Mouse (Mus musculus): ENCODE measurements around the gene Fbxo40. TPM values are rescaled to one million over a fixed set of nuclear protein-coding genes. Genes with fewer than 3 reads are reported as not detected.

The Fbxo40 gene
- total and polyA plus RNA-seq, 3 experiments, result 0.08 to 0.15 TPM; not detected in 1

DNA sequence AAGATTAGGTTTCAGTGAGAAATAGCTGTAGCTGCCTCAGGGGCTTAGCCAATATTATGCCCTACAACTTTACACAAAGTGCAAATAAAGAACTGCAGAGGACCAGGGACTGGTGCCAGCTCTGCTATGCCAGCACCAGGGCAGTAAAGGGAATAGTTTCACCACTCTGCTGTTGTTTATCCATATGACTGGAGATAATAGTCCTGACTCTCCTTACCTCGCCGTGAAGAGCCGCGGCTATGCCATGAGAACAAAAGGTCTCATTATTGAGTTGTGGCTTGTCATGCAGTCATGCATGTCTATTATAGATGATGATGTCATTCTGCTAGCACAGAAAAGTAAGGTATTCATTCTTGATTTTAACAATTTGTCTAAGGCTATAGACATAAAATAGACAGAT lies 48.4 kb downstream of the Fbxo40 start:
- no peak for DNase-seq (ENCODE audit: low read depth, low spot score)
- Histone ChIP-seq H3K79me2 (ENCODE audit: control insufficient read depth, insufficient read depth, low read length, poor library complexity) (no peaks in the 10 kb centered on the region), H3K27me3 (ENCODE audit: control insufficient read depth in 1 of 2, insufficient read depth in 2 of 2, low read length in 2 of 2) (no peaks in the 10 kb centered on the region), H3K27ac (ENCODE audit: control insufficient read depth, low read depth, low read length) (no peak overlapping the region), H3K9ac (ENCODE audit: control insufficient read depth, low read depth, low read length, poor library complexity, severe bottlenecking) (no peak overlapping the region), H3K4me1 (ENCODE audit: control insufficient read depth in 1 of 2, insufficient read depth in 2 of 2, low read length in 2 of 2) (no peaks in the 10 kb centered on the region), H3K9me3 (replicated peaks; ENCODE audit: insufficient read depth, low read length) (no peaks in the 10 kb centered on the region), H3K36me3 (ENCODE audit: control insufficient read depth in 1 of 2, insufficient read depth in 2 of 2, low read length in 2 of 2) (peaks cover 0 to 6% of the 10 kb centered on the region in 2 experiments; a peak in 2 of 4 replicates), H3K4me3 (ENCODE audit: control insufficient read depth in 1 of 2, insufficient read depth in 1 of 2, low read depth in 2 of 2, low read length in 2 of 2) (no peak overlapping the region)
- TF ChIP-seq MYC (IDR thresholded peaks at IDR 0.05; ENCODE audit: low read depth, low read length), result no peak

- Histone ChIP-seq H3K27ac (ENCODE audit: control insufficient read depth, low read depth, low read length) (no peak overlapping the region), H3K4me3 (ENCODE audit: control insufficient read depth in 1 of 2, insufficient read depth in 1 of 2, low read depth in 2 of 2, low read length in 2 of 2) (no peak overlapping the region)
These were observed 49.0 kb downstream of the Fbxo40 start for GRCm38 (mm10) chr16:36941137-36941727.

GRCm38 (mm10) chr16:36935814-36936213 lies 54.5 kb downstream of the Fbxo40 start:
- TF ChIP-seq POLR2AphosphoS5 (IDR thresholded peaks at IDR 0.05; ENCODE audit: borderline replicate concordance, low read depth, low read length), result no peak
- TF ChIP-seq RAD21 (IDR thresholded peaks at IDR 0.05; ENCODE audit: low read depth, low read length), result no peak
- TF ChIP-seq USF1 (IDR thresholded peaks at IDR 0.05; ENCODE audit: low read depth, low read length), result no peak
- TF ChIP-seq MYB (IDR thresholded peaks at IDR 0.05; ENCODE audit: low read depth, low read length), result no peak
- TF ChIP-seq TCF12 (IDR thresholded peaks at IDR 0.05; ENCODE audit: low read depth, low read length), result no peak
- no peak for TF ChIP-seq MAFK (IDR thresholded peaks at IDR 0.05; ENCODE audit: borderline replicate concordance, low read depth, low read length)
- TF ChIP-seq MAZ (IDR thresholded peaks at IDR 0.05; ENCODE audit: low read depth, low read length), result no peak
- no peak for TF ChIP-seq ETS1 (IDR thresholded peaks at IDR 0.05; ENCODE audit: low read depth, low read length)
- no peak for TF ChIP-seq ZMIZ1 (IDR thresholded peaks at IDR 0.05; ENCODE audit: low read depth, low read length)
- TF ChIP-seq USF2 (IDR thresholded peaks at IDR 0.05; ENCODE audit: borderline replicate concordance in 1 of 2, insufficient read depth in 1 of 2, low read depth in 1 of 2, low read length in 2 of 2), result no peak
- no peak for TF ChIP-seq TAL1 (IDR thresholded peaks at IDR 0.05; ENCODE audit: low read length)
- TF ChIP-seq SIN3A (IDR thresholded peaks at IDR 0.05; ENCODE audit: low read length), result no peak
- no peak for TF ChIP-seq CHD1 (IDR thresholded peaks at IDR 0.05; ENCODE audit: low read depth, low read length)
- no peak for TF ChIP-seq E2F4 (IDR thresholded peaks at IDR 0.05; ENCODE audit: borderline replicate concordance, low read depth, low read length)
- peak overlapping the region in 1 of 2 experiments; percentile 88; a peak in 3 of 4 replicates for H3K4me3 ChIP-seq (ENCODE audit: control insufficient read depth in 1 of 2, insufficient read depth in 1 of 2, low read depth in 2 of 2, low read length in 2 of 2)
- no peaks in the 10 kb centered on the region for H3K27me3 ChIP-seq (ENCODE audit: control insufficient read depth in 1 of 2, insufficient read depth in 2 of 2, low read length in 2 of 2)
- H3K36me3 ChIP-seq (ENCODE audit: control insufficient read depth in 1 of 2, insufficient read depth in 2 of 2, low read length in 2 of 2), result peaks cover 0 to 7% of the 10 kb centered on the region in 2 experiments; a peak in 2 of 4 replicates
- H3K9me3 ChIP-seq (replicated peaks; ENCODE audit: insufficient read depth, low read length), result no peaks in the 10 kb centered on the region
- DNase-seq (ENCODE audit: low read depth, low spot score), result peak; percentile 62
- peaks cover 0 to 11% of the 10 kb centered on the region in 2 experiments; a peak in 2 of 4 replicates for H3K4me1 ChIP-seq (ENCODE audit: control insufficient read depth in 1 of 2, insufficient read depth in 2 of 2, low read length in 2 of 2)
- no peaks in the 10 kb centered on the region; the same call in 1 of the 2 replicates for H3K79me2 ChIP-seq (ENCODE audit: control insufficient read depth, insufficient read depth, low read length, poor library complexity)
- peak overlapping the region; percentile 68 for H3K9ac ChIP-seq (ENCODE audit: control insufficient read depth, low read depth, low read length, poor library complexity, severe bottlenecking)
- no peak overlapping the region for H3K27ac ChIP-seq (ENCODE audit: control insufficient read depth, low read depth, low read length)

More at GRCm38 (mm10) chr16:36941137-36941727, 49.0 kb downstream of the Fbxo40 start:
- no peaks in the 10 kb centered on the region; the same call in 1 of the 2 replicates for H3K79me2 ChIP-seq (ENCODE audit: control insufficient read depth, insufficient read depth, low read length, poor library complexity)
- peak; percentile 38 for DNase-seq (ENCODE audit: low read depth, low spot score)
- H3K9ac ChIP-seq (ENCODE audit: control insufficient read depth, low read depth, low read length, poor library complexity, severe bottlenecking), result no peak overlapping the region
- peaks cover 0 to 1% of the 10 kb centered on the region in 2 experiments; a peak in 1 of 4 replicates for H3K4me1 ChIP-seq (ENCODE audit: control insufficient read depth in 1 of 2, insufficient read depth in 2 of 2, low read length in 2 of 2)
- no peaks in the 10 kb centered on the region for H3K27me3 ChIP-seq (ENCODE audit: control insufficient read depth in 1 of 2, insufficient read depth in 2 of 2, low read length in 2 of 2)
- no peaks in the 10 kb centered on the region for H3K9me3 ChIP-seq (replicated peaks; ENCODE audit: insufficient read depth, low read length)
- TF ChIP-seq SIN3A (IDR thresholded peaks at IDR 0.05; ENCODE audit: low read length) (no peak), ELF1 (IDR thresholded peaks at IDR 0.05; ENCODE audit: low read depth, low read length) (no peak), POLR2AphosphoS2 (IDR thresholded peaks at IDR 0.05; ENCODE audit: low read length) (no peak), NRF1 (IDR thresholded peaks at IDR 0.05; ENCODE audit: insufficient read depth, low read depth, low read length, poor library complexity, severe bottlenecking) (no peak), MAFK (IDR thresholded peaks at IDR 0.05; ENCODE audit: borderline replicate concordance, low read depth, low read length) (no peak), E2F4 (IDR thresholded peaks at IDR 0.05; ENCODE audit: borderline replicate concordance, low read depth, low read length) (no peak), EP300 (IDR thresholded peaks at IDR 0.05; ENCODE audit: low read depth in 1 of 2, low read length in 2 of 2) (no peak), GATA1 (IDR thresholded peaks at IDR 0.05; ENCODE audit: low read depth, low read length) (no peak), ZKSCAN1 (IDR thresholded peaks at IDR 0.05; ENCODE audit: low read depth, low read length) (no peak), JUND (IDR thresholded peaks at IDR 0.05; ENCODE audit: low read depth, low read length) (no peak), USF1 (IDR thresholded peaks at IDR 0.05; ENCODE audit: low read depth, low read length) (no peak)
- peaks cover 0 to 6% of the 10 kb centered on the region in 2 experiments; a peak in 2 of 4 replicates for H3K36me3 ChIP-seq (ENCODE audit: control insufficient read depth in 1 of 2, insufficient read depth in 2 of 2, low read length in 2 of 2)
